Mouse (Mus musculus): Measurements from ENCODE around the gene 2310033P09Rik. TPM values are rescaled to one million over a fixed set of nuclear protein-coding genes. Genes with fewer than 3 reads are reported as not detected.

2310033P09Rik gene
- polyA plus RNA-seq, 1 experiment = 6.9 TPM

DNA sequence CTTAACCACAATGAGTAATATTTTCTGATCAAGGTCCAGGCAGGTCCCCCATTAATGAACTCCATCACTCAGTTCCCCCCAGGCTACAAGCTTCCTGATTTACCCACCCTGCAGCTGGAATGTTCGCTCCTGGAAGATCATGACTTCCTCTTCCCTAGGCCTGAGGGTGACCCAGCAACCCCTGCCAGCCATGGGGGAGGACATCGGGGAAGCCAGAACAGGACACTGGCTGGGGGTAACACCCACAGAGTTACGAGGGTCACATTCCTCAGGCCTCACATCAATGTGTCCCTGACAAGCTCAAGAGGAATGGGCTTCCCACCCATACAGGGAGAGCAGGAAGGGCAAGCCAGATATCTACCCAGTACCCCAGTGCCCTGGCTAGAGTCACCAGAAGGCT is 38.3 kb upstream of the 2310033P09Rik start:
- peaks cover 77% of the 10 kb centered on the region for H3K4me1 ChIP-seq (ENCODE audit: control insufficient read depth)
- no peak overlapping the region for H3K4me3 ChIP-seq (replicated peaks)
- TF ChIP-seq TAL1 (IDR thresholded peaks at IDR 0.05; ENCODE audit: low read length) (no peak), GATA1 (IDR thresholded peaks at IDR 0.05; ENCODE audit: low read length) (no peak)
- peaks cover 6% of the 10 kb centered on the region for H3K27me3 ChIP-seq (ENCODE audit: control insufficient read depth)
- no peaks in the 10 kb centered on the region; the same call in 1 of the 2 replicates for H3K36me3 ChIP-seq (ENCODE audit: control insufficient read depth)
- no peaks in the 10 kb centered on the region for H3K9me3 ChIP-seq (ENCODE audit: control insufficient read depth, low read length)

DNA sequence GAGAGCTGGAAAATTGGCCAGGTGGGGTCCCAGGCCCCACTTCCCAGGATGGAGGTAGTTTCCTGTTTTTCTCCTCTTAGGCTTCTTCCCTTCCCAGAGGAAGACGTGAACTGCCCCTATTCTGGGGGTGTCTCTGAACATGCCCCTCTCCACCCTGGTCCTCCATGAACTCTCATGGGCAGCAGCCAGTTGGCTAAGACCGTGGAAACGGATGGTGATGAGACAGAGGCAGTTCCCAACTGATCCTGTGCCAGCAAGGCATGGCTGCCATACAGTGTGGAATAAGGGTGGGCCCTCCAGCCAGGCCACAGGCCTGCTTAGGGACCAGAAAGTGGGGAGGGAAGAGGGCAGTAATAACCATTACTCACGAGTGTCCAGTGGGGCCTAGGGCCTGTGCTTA is 37.6 kb upstream of the 2310033P09Rik start:
- Histone ChIP-seq H3K9me3 (ENCODE audit: control insufficient read depth, low read length) (no peaks in the 10 kb centered on the region), H3K36me3 (ENCODE audit: control insufficient read depth) (no peaks in the 10 kb centered on the region; the same call in 1 of the 2 replicates), H3K27me3 (ENCODE audit: control insufficient read depth) (peaks cover 13% of the 10 kb centered on the region), H3K4me1 (ENCODE audit: control insufficient read depth) (peaks cover 74% of the 10 kb centered on the region), H3K4me3 (replicated peaks) (no peak overlapping the region)
- TF ChIP-seq GATA1 (IDR thresholded peaks at IDR 0.05; ENCODE audit: low read length) = no peak
- TF ChIP-seq TAL1 (IDR thresholded peaks at IDR 0.05; ENCODE audit: low read length) = no peak

DNA sequence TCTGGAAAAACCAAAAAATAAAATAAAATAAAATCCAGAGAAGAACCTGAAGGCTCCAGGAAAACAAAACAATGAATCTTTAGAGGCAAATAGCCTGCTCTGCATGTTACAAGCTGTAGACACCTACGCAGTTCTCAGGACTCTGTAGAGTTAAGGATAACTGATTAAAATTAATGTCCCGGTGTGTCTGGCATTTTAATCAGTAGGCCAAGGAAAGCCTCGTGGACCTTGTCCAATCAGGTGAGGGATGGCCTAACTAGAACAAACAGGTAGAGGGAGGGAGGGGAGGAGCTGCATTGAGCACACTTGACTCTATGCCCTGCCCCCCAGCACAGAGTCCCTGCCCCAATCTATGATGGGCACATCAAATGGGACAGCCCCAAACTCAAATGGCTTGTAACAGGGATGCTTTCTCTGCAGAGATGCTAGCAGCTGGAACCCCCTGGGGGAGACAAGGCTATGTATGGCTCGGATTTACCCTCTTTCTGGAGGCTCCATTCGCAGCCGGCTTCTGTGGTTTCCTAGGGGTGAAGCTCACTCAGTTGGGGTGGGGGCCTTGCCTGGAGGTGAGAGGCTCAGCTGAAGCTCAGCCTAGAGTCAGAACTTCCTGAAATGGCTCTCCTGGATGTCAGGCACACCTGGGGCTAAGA is 33.8 kb upstream of the 2310033P09Rik start:
- H3K27me3 ChIP-seq (ENCODE audit: control insufficient read depth) = peaks cover 51% of the 10 kb centered on the region
- H3K4me1 ChIP-seq (ENCODE audit: control insufficient read depth) = peaks cover 50% of the 10 kb centered on the region
- TF ChIP-seq GATA1 (IDR thresholded peaks at IDR 0.05; ENCODE audit: low read length) (no peak), TAL1 (IDR thresholded peaks at IDR 0.05; ENCODE audit: low read length) (no peak)
- no peaks in the 10 kb centered on the region for H3K36me3 ChIP-seq (ENCODE audit: control insufficient read depth)
- no peak overlapping the region for H3K4me3 ChIP-seq (replicated peaks)
- H3K9me3 ChIP-seq (ENCODE audit: control insufficient read depth, low read length) = peaks cover 15% of the 10 kb centered on the region

DNA sequence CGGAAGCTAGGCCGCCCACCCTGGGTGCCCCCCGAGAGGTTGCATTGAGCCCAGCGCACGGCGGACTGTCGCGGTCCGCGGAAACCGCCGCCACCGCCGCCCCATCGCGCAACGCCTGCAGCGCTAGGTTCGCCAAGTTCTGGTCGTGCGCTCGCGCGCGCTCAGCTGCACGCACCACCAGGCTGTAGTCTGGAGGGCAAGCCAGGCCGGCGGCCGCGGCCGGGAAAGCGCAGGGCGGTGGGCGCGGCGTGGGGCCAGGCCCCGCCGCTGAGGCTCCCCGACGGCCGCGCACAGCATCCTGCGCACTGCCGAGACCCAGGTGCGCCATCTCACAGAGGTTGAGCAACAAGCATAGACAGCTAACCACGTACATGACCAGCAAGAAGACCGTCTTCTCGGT is 31.6 kb upstream of the 2310033P09Rik start:
- Histone ChIP-seq H3K4me3 (replicated peaks) (no peak overlapping the region), H3K36me3 (ENCODE audit: control insufficient read depth) (no peaks in the 10 kb centered on the region), H3K4me1 (ENCODE audit: control insufficient read depth) (peaks cover 50% of the 10 kb centered on the region), H3K27me3 (ENCODE audit: control insufficient read depth) (peaks cover 59% of the 10 kb centered on the region), H3K9me3 (ENCODE audit: control insufficient read depth, low read length) (peaks cover 15% of the 10 kb centered on the region)
- TF ChIP-seq TAL1 (IDR thresholded peaks at IDR 0.05; ENCODE audit: low read length) (no peak), GATA1 (IDR thresholded peaks at IDR 0.05; ENCODE audit: low read length) (no peak)

DNA sequence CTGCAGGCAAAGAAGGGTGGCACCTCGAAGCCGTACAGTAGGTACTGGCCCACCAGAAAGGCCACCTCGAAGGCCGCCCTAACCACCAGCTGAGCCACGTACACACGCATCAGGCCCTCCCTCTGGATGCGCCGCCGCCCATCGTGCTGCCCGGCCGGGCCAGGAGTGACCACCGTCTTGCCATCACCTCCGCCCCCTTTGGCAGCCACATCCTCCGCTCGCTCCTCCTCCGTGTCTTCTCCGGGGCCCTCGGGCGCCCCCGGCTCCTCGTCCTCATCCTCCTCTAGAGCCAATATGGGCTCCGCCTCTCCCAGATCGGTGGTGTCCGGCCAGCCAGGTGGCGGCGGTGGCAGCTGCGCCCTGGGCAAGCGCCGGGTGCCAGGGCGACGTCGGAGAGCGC is 31.2 kb upstream of the 2310033P09Rik start:
- Histone ChIP-seq H3K4me1 (ENCODE audit: control insufficient read depth) (peaks cover 53% of the 10 kb centered on the region), H3K9me3 (ENCODE audit: control insufficient read depth, low read length) (peaks cover 15% of the 10 kb centered on the region), H3K27me3 (ENCODE audit: control insufficient read depth) (peaks cover 59% of the 10 kb centered on the region), H3K36me3 (ENCODE audit: control insufficient read depth) (no peaks in the 10 kb centered on the region), H3K4me3 (replicated peaks) (no peak overlapping the region)
- TF ChIP-seq GATA1 (IDR thresholded peaks at IDR 0.05; ENCODE audit: low read length) (no peak), TAL1 (IDR thresholded peaks at IDR 0.05; ENCODE audit: low read length) (no peak)

DNA sequence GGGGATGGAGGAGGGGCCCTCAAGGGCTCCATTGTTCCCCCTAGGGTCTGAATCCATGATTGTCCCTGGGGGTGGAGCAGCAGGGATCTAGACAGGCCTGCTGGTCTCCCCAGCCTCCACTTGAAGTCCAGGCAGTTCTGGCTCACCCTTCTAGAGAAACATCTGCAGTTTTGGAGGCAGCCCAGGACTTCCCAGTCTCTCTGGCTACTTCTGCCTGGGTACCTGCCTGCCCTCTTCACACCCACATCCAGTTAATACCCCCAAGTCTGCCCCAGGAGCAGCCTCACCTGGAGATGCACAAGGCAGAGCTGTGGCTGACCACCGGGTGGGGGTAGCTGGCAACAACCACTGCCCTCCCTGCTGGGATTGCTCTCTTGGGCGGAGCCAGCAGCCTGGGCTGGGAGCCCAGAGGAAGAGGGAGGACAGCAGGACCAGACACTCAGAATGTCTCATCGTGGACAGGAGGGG is 25.2 kb upstream of the 2310033P09Rik start, which contains the start of gene Gjc2:
TSS of gene Gjc2 (minus strand) at position 350 of the 468 bp plus-strand sequence.
- peaks cover 50% of the 10 kb centered on the region for H3K4me1 ChIP-seq (ENCODE audit: control insufficient read depth)

DNA sequence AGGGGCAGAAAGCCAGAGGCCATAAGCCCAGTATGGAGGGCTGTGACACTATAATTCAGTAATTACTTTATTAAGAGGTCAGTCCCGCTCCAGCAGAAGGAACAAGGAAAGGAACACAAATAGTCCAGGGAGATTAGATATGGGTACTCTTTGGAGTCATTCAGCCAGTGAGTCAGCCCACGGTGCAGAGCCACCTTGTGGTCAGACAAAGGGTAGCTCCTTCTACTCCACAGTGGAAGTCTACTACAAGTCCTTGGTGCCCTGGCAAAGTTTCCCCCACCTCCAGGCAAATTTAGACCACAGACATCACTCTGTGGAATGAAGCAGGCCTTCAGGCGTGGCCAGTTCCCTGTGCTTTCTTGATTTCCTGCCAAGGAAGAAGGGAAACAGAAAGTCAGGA is 24.3 kb upstream of the 2310033P09Rik start:
- peaks cover 13% of the 10 kb centered on the region for H3K27me3 ChIP-seq (ENCODE audit: control insufficient read depth)
- TF ChIP-seq GATA1 (IDR thresholded peaks at IDR 0.05; ENCODE audit: low read length) = 0 out of 2 replicates have a peak, but pooled peaks have one; percentile 17
- no peak for TF ChIP-seq TAL1 (IDR thresholded peaks at IDR 0.05; ENCODE audit: low read length)
- peaks cover 56% of the 10 kb centered on the region for H3K4me1 ChIP-seq (ENCODE audit: control insufficient read depth)
- no peak overlapping the region for H3K4me3 ChIP-seq (replicated peaks)
- no peaks in the 10 kb centered on the region for H3K9me3 ChIP-seq (ENCODE audit: control insufficient read depth, low read length)
- peaks cover 58% of the 10 kb centered on the region for H3K36me3 ChIP-seq (ENCODE audit: control insufficient read depth)

More for the DNA sequence above, 25.2 kb upstream of the 2310033P09Rik start, which contains the start of gene Gjc2:
- TF ChIP-seq TAL1 (IDR thresholded peaks at IDR 0.05; ENCODE audit: low read length) (no peak), GATA1 (IDR thresholded peaks at IDR 0.05; ENCODE audit: low read length) (no peak)
- Histone ChIP-seq H3K36me3 (ENCODE audit: control insufficient read depth) (peaks cover 55% of the 10 kb centered on the region), H3K9me3 (ENCODE audit: control insufficient read depth, low read length) (no peaks in the 10 kb centered on the region), H3K27me3 (ENCODE audit: control insufficient read depth) (peaks cover 22% of the 10 kb centered on the region), H3K4me3 (replicated peaks) (no peak within 1 kb of the TSS)

DNA sequence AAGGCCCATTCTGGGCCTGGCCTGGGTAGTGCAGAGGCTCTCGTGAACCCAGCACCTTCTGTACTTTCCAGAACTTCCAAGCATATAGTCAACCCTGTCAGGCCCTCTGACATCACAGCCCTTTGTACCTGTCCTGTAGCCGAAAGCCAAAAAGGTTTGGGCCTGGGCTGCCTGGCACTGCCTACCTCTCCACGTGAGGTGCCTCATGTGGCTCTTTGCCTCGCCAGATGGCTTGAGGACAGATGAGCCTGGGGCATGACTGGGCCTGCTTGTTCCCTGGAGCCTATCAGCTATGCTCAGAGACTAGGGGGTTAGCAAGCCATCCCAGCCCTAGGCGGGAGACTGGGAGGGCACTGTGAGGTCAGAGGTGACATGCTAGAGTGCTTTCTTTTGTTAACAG is 22.6 kb upstream of the 2310033P09Rik start:
- H3K9me3 ChIP-seq (ENCODE audit: control insufficient read depth, low read length) = no peaks in the 10 kb centered on the region
- H3K36me3 ChIP-seq (ENCODE audit: control insufficient read depth) = peaks cover 63% of the 10 kb centered on the region
- no peak for TF ChIP-seq TAL1 (IDR thresholded peaks at IDR 0.05; ENCODE audit: low read length)
- no peak for TF ChIP-seq GATA1 (IDR thresholded peaks at IDR 0.05; ENCODE audit: low read length)
- no peak overlapping the region for H3K4me3 ChIP-seq (replicated peaks)
- peaks cover 68% of the 10 kb centered on the region for H3K4me1 ChIP-seq (ENCODE audit: control insufficient read depth)
- H3K27me3 ChIP-seq (ENCODE audit: control insufficient read depth) = no peaks in the 10 kb centered on the region; the same call in 1 of the 2 replicates

DNA sequence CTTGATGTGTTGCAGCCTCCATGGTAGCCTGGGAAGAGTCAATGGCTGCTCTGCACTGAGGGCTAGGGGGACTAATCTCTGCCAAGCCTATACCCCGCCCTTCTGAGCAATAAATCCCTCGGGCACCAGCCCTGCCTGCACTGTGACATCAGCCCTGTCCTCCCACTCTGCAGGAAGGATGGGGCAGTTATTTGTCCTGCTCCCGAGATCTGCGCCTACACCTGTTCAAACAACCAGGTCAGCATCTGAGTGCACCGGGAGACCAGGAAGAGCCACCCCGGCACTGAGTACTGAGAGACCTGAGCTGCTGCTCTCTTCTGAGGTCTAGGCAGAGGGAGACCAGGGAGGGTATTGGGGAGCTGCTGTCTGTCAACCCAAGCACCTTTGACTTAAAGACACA is 20.4 kb upstream of the 2310033P09Rik start:
- peaks cover 56% of the 10 kb centered on the region for H3K36me3 ChIP-seq (ENCODE audit: control insufficient read depth)
- H3K4me1 ChIP-seq (ENCODE audit: control insufficient read depth) = peaks cover 64% of the 10 kb centered on the region
- TF ChIP-seq TAL1 (IDR thresholded peaks at IDR 0.05; ENCODE audit: low read length) = no peak
- TF ChIP-seq GATA1 (IDR thresholded peaks at IDR 0.05; ENCODE audit: low read length) = no peak

More for the DNA sequence above, 20.4 kb upstream of the 2310033P09Rik start:
- no peaks in the 10 kb centered on the region for H3K9me3 ChIP-seq (ENCODE audit: control insufficient read depth, low read length)
- H3K27me3 ChIP-seq (ENCODE audit: control insufficient read depth) = no peaks in the 10 kb centered on the region
- no peak overlapping the region for H3K4me3 ChIP-seq (replicated peaks)

All from erythroblast, embryonic 14.5 days (primary cell).